Mouse (Mus musculus) kidney, embryonic 16.5 days (tissue): ENCODE data around the gene Prr14. TPM values are rescaled to one million over a fixed set of nuclear protein-coding genes. Genes with fewer than 3 reads are reported as not detected.
A peak's percentile ranks its signal among the peaks of the same experiment; 100 is the strongest.
"Not testable (repeated sequence)": the region's sequence is repeated elsewhere in the genome, so short reads cannot be mapped to it uniquely, and the experiment has no call there.

Source experiments
- ATAC-seq: fragments of 200-750 bp; cut with Nextera tagmentation; 2 replicates; pipeline ENCODE4 v1.8.0; 2017; ENCODE audit warnings: moderate TSS enrichment; ENCODE audit not compliant: low FRiP score, low TSS enrichment
- H3K27ac ChIP-seq: fragments of 300-500 bp; sonication (generic); 2 replicates; pipeline ENCODE4 v1.5.1; 2014; ENCODE audit warnings: low read length
- H3K27me3 ChIP-seq: fragments of 300-500 bp; sonication (generic); 2 replicates; pipeline ENCODE4 v1.6.1; 2014; ENCODE audit warnings: low read length, control low read depth, mixed read lengths; ENCODE audit not compliant: insufficient read depth
- H3K36me3 ChIP-seq: fragments of 300-500 bp; sonication (generic); 2 replicates; pipeline ENCODE4 v1.6.1; 2014; ENCODE audit warnings: low read length, control low read depth, mixed read lengths; ENCODE audit not compliant: insufficient read depth
- H3K4me1 ChIP-seq: fragments of 300-500 bp; sonication (generic); 2 replicates; pipeline ENCODE4 v1.6.1; 2014; ENCODE audit warnings: low read length, control low read depth, mixed read lengths; ENCODE audit not compliant: insufficient read depth
- H3K4me2 ChIP-seq: fragments of 300-500 bp; sonication (generic); replicated peaks from 2 replicates; pipeline ENCODE4 v1.6.1; 2014; ENCODE audit warnings: low read depth, low read length
- H3K4me3 ChIP-seq: fragments of 300-500 bp; sonication (generic); 2 replicates; pipeline ENCODE4 v1.5.1; 2014; ENCODE audit warnings: mild to moderate bottlenecking, low read length
- H3K9ac ChIP-seq: fragments of 300-500 bp; sonication (generic); replicated peaks from 2 replicates; pipeline ENCODE4 v1.6.1; 2014; ENCODE audit warnings: low read length
- H3K9me3 ChIP-seq: fragments of 300-500 bp; sonication (generic); 2 replicates; pipeline ENCODE4 v1.6.1; 2016; ENCODE audit warnings: low read length, control low read depth
- WGBS: fragments of 180-500 bp; shearing (Covaris S2); extraction: QIAGEN DNeasy Blood & Tissue Kit; methylation state at CpG from one replicate; pipeline ENCODE4 v1.1.7; 2014; 5-methylcytosine and 5-hydroxymethylcytosine counted together
- polyA plus RNA-seq: library from polyadenylated mRNA; unstranded; fragments of >200 nt; fragmentation: Nextera tagmentation; extraction: Ambion mirVana; gene quantifications from 2 replicates; pipeline ENCODE4 v1.2.1, GENCODE M21; 2015

Gene Prr14
- polyA plus RNA-seq: 41.9 and 47.2 TPM in 2 replicates

DNA sequence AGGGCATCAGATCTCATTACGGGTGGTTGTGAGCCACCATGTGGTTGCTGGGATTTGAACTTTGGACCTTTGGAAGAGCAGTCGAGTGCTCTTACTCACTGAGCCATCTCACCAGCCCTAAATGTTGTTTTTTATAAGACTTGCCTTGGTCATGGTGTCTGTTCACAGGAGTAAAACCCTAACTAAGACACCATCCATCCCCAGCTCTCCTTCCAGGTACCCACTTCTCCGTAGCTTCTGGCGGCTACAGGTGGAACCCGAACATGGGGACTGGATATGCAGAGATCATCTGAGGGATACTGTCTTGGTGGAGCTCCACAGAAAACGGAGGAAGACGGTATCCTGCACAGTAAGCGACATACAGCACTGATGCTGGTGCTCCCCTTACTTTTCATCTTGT lies at the start of gene Prr14:
Gene Prr14, plus strand, starts transcription at position 301 of the 400 bp plus-strand sequence.
- ATAC-seq, H3K4me1 ChIP-seq, H3K27me3 ChIP-seq, H3K4me2 ChIP-seq, H3K9ac ChIP-seq, H3K4me3 ChIP-seq, H3K27ac ChIP-seq: not testable (repeated sequence)
- Histone ChIP-seq H3K36me3 (peaks cover 41% of the 10 kb centered on the region), H3K9me3 (peaks cover 10% of the 10 kb centered on the region)
- WGBS: 96% methylated on average over 7 of the region's 8 CpGs

DNA sequence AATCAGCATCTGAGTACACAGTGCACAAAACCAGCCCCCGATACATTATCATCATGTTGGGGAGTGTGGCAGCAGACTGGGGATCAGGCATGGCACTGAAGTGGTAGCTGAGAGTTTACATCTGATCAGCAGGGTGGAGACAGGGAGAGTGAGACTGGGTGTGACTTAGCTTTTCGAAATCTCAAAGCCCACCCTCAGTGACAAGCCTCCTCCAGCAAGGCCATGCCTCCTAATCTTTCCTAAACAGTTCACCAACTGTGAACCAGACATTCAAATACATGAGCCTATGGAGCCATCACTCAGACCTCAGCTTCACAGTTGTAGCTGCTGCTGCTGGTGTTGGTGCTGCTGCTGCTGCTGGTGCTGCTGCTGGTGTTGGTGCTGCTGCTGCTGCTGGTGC lies 48.0 kb upstream of the Prr14 start:
- WGBS: 68% methylated on average over 2 of the region's 2 CpGs
- no peak overlapping the region for H3K4me3 ChIP-seq

DNA sequence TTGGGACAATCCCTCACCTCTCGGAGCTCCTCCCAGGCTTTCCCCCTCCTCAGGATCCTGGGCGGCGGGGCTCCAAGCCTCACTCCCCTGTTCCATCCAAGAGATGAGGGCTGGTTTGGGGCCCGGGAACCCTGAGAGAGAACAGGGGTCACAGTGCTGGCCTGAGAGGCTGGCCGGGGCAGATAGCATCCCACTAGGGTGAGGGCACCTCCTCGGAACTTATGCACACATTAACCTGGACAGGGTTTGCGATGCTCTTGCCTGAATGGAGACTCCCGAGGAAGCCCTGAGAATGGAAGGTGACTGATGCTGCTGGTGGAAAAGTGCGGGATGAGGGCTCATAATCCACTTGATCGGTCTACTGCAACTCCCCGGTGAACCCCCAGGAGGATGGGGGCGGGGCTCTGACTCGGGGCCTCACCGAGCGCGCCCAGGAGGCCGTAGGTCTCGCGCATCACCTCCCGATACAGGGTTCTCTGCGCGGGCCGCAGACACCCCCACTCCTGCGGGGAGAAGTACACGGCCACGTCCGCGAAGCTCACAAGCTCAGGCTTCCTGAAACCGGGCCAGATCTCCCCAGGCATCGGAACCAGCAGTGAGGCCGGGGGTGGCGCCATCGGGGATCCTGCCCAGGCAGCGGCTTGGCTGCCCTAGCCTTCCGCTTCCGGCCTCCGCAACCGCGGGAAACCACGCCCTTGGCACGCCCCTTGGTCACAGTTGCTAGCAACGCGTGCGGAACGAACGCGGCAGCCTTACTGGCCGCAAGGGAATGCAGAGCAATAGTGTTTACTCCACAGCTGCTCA lies 37.8 kb upstream of the Prr14 start, which contains the start of gene Zfp688:
Gene Zfp688, minus strand, starts transcription at position 681 of the 804 bp plus-strand sequence.
- peak within 1 kb of the TSS; percentile 85 for H3K4me3 ChIP-seq
- no peaks in the 10 kb centered on the region for H3K9me3 ChIP-seq
- under 1% methylated on average over 48 of the region's 48 CpGs for WGBS
- H3K9ac ChIP-seq: peak within 1 kb of the TSS; percentile 90
- H3K36me3 ChIP-seq: 0 out of 2 replicates have a peak, but pooled peaks cover 4% of the 10 kb centered on the region
- ATAC-seq: peak; percentile 97
- peaks cover 9% of the 10 kb centered on the region for H3K4me1 ChIP-seq
- H3K27ac ChIP-seq: 0 out of 2 replicates have a peak within 1 kb of the TSS, but pooled peaks have one; percentile 48
- peak within 1 kb of the TSS; percentile 83 for H3K4me2 ChIP-seq
- H3K27me3 ChIP-seq: peaks cover 6% of the 10 kb centered on the region; the same call in 1 of the 2 replicates

More for the DNA sequence above, 48.0 kb upstream of the Prr14 start:
- Histone ChIP-seq H3K27ac (no peak overlapping the region), H3K36me3 (no peaks in the 10 kb centered on the region), H3K4me2 (no peak overlapping the region), H3K4me1 (no peaks in the 10 kb centered on the region), H3K27me3 (no peaks in the 10 kb centered on the region), H3K9me3 (no peaks in the 10 kb centered on the region), H3K9ac (no peak overlapping the region)
- no peak for ATAC-seq

DNA sequence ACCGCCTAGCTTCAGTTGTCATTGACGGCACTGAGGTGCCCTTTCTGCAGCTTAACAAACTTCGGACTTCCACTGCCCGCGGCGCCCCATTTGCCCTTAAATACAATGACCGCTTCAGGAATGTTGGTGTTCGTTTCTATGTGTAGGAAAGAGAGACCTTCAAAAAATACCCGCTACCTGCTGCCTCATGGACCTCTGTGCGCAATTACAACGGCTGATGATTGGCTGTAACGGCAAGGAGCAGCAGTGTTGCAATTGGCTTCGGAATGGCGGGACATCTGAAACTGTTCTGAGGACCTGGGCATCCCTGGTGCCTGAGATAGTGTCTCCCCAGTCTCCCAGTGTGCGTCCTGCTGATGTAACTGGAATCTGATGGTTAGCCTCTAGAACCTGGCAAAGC lies 37.2 kb upstream of the Prr14 start:
- Histone ChIP-seq H3K4me3 (peak overlapping the region; percentile 85), H3K4me1 (peaks cover 9% of the 10 kb centered on the region), H3K9me3 (no peaks in the 10 kb centered on the region), H3K4me2 (peak overlapping the region; percentile 83), H3K27ac (no peak overlapping the region), H3K36me3 (0 out of 2 replicates have a peak, but pooled peaks cover 4% of the 10 kb centered on the region), H3K9ac (peak overlapping the region; percentile 90), H3K27me3 (peaks cover 6% of the 10 kb centered on the region; the same call in 1 of the 2 replicates)
- WGBS: 2% methylated on average over 15 of the region's 15 CpGs
- peak; percentile 56; the same call in 1 of the 2 replicates for ATAC-seq

DNA sequence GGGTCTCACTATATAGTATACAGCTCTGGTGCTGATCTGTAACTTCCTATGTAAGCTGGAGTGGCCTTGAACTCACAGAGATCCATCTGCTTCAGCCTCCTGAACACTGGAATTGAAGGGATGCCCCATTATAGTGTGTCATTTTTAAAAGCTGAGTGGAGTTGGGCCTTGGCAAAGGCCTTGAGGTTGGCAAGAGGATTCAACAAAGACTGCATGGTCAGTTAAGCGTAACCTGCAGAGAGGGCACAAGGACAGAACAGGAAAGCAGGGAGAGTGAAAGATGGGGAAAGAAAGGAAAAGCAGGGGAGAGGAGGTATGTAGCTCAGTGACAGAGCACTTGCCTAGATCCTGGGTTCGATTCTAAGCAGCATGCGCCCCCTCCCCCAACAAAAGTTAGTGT lies 34.1 kb upstream of the Prr14 start:
- ATAC-seq: no peak
- Histone ChIP-seq H3K27me3 (peaks cover 6% of the 10 kb centered on the region; the same call in 1 of the 2 replicates), H3K4me3 (no peak overlapping the region), H3K9me3 (no peaks in the 10 kb centered on the region), H3K36me3 (no peaks in the 10 kb centered on the region), H3K9ac (no peak overlapping the region), H3K4me1 (peaks cover 9% of the 10 kb centered on the region), H3K4me2 (no peak overlapping the region), H3K27ac (no peak overlapping the region)
- WGBS: 95% methylated on average over 3 of the region's 3 CpGs

DNA sequence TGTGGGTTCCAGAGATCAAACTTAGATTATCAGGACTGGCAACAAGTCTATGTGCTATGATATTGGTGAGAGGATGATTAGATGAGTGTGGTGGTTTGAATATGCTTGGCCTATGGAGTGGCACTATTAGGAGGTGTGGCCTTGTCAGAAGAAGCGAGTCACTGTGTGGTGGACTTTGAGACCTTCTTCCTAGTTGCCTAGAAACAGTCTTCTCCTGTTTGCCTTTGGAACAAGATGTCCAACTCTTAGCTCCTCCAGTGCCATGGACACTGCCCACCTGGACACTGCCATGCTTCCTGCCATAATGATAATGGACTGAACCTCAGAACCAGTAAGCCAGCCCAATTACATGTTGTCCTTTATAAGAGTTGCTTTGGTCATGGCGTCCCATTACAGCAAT lies 33.5 kb upstream of the Prr14 start:
- Histone ChIP-seq H3K9ac (no peak overlapping the region), H3K9me3 (no peaks in the 10 kb centered on the region), H3K27me3 (peaks cover 6% of the 10 kb centered on the region; the same call in 1 of the 2 replicates), H3K27ac (no peak overlapping the region), H3K4me3 (no peak overlapping the region), H3K4me2 (no peak overlapping the region), H3K36me3 (no peaks in the 10 kb centered on the region), H3K4me1 (peaks cover 9% of the 10 kb centered on the region)
- ATAC-seq: no peak
- 80% methylated on average over 2 of the region's 2 CpGs for WGBS

DNA sequence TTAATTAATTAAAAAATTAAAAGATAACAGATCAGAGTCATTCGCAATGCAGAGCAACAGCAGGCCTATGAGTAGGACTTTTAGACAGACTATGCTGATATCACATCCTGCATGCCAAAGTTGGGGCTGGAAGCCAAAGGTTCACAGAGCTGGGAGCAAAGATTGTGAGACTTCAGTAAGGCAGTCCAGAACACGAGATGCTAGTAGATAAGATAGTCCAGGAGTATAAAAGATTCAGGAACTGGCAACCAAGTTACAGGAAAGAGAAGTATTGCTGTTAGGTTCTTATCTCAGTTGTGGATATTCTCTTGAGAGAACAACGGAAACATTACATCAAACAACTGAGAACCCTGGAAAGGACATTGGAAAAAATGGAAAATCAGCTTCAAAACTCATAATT lies 33.1 kb upstream of the Prr14 start:
- H3K9ac ChIP-seq: no peak overlapping the region
- WGBS: 67% methylated on average over 3 of the region's 3 CpGs
- ATAC-seq: no peak
- no peaks in the 10 kb centered on the region for H3K9me3 ChIP-seq
- peaks cover 4% of the 10 kb centered on the region for H3K4me1 ChIP-seq
- H3K4me2 ChIP-seq: no peak overlapping the region
- no peak overlapping the region for H3K4me3 ChIP-seq
- no peak overlapping the region for H3K27ac ChIP-seq
- no peaks in the 10 kb centered on the region for H3K36me3 ChIP-seq
- peaks cover 6% of the 10 kb centered on the region; the same call in 1 of the 2 replicates for H3K27me3 ChIP-seq

DNA sequence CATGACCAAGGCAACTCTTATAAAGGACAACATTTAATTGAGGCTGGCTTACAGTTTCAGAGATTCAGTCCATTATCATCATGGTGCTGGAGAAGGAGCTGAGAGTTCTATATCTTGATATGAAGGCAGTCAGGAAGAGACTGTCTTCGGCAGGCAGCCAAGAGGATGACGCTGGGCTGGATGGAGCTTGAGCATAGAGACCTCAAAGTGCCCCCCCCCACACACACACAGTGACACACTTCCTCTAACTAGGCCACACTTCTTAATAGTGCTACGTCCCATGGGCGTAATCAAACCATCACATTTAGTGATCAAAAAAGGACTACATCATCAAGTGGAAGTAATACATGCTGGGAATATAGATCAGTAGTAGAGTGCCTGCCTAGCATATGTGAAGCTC lies 24.2 kb upstream of the Prr14 start:
- Histone ChIP-seq H3K27me3 (no peaks in the 10 kb centered on the region), H3K4me2 (no peak overlapping the region), H3K9ac (no peak overlapping the region), H3K36me3 (no peaks in the 10 kb centered on the region), H3K27ac (no peak overlapping the region), H3K4me1 (no peaks in the 10 kb centered on the region), H3K4me3 (no peak overlapping the region), H3K9me3 (no peaks in the 10 kb centered on the region; the same call in 1 of the 2 replicates)
- ATAC-seq: no peak
- WGBS: 88% methylated on average over 4 of the region's 4 CpGs

DNA sequence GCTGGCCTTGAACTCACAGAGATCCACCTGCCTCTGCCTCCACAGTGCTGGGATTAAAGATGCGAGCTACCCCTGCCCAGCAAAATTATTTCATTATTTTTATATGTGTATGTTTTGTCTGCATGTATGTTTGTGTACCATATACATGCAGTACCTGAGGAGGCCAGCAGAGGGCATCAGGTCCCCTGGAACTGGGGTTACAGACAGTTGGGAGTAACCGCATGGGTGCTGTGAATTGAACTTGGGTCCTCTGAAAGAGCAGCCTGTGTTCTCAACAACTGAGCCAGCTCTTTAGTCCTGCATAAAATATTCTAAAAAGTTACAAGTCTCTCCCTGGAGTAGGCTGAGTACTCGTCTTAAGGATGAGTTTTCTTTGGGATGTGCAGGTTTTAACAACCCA lies 21.7 kb upstream of the Prr14 start:
- 88% methylated on average over 3 of the region's 3 CpGs for WGBS
- no peaks in the 10 kb centered on the region for H3K27me3 ChIP-seq

DNA sequence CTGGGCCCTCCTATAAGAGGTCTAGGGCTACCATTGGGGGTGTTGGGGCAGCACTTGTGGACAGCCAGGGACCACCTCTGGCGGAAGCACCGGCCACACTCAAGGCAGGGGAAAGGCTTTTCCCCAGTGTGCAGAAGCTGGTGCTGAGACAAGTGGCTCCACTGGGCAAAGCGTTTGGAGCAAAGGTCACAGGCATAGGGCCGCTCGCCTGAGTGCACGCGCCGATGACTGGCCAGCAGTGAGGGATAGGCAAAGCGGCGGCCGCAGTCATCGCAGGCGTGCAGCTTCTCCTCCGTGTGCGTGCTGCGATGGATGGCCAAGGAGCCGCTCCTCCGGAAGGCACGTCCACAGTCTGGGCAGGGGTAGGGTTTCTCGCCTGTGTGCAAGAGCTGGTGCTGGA lies 15.4 kb upstream of the Prr14 start:
- H3K36me3 ChIP-seq: peaks cover 39% of the 10 kb centered on the region
- no peaks in the 10 kb centered on the region for H3K9me3 ChIP-seq
- no peak overlapping the region for H3K27ac ChIP-seq
- H3K27me3 ChIP-seq: no peaks in the 10 kb centered on the region
- 92% methylated on average over 20 of the region's 20 CpGs for WGBS
- no peak overlapping the region for H3K4me2 ChIP-seq
- no peak overlapping the region for H3K4me3 ChIP-seq
- 0 out of 2 replicates have a peak, but pooled peaks cover 6% of the 10 kb centered on the region for H3K4me1 ChIP-seq
- no peak overlapping the region for H3K9ac ChIP-seq
- ATAC-seq: no peak

More for the DNA sequence above, 21.7 kb upstream of the Prr14 start:
- Histone ChIP-seq H3K4me2 (no peak overlapping the region), H3K9me3 (no peaks in the 10 kb centered on the region; the same call in 1 of the 2 replicates), H3K9ac (no peak overlapping the region), H3K4me1 (no peaks in the 10 kb centered on the region), H3K36me3 (peaks cover 8% of the 10 kb centered on the region), H3K27ac (no peak overlapping the region), H3K4me3 (no peak overlapping the region)
- ATAC-seq: no peak
